Mouse (Mus musculus) limb, embryonic 11.5 days (tissue): ENCODE results near the gene Cdc42ep4. TPM values are rescaled to one million over a fixed set of nuclear protein-coding genes. Genes with fewer than 3 reads are reported as not detected.
A peak's percentile ranks its signal among the peaks of the same experiment; 100 is the strongest.

Experiments used
- ATAC-seq: fragments of 200-750 bp; cut with Nextera tagmentation; 2 replicates; pipeline ENCODE4 v1.8.0; 2017; ENCODE audit warnings: low read depth; ENCODE audit not compliant: insufficient number of reproducible peaks, low FRiP score, low TSS enrichment
- DNase-seq: peaks from one replicate; pipeline ENCODE4 v3.0.0-alpha.2; 2015; ENCODE audit warnings: low spot score
- H3K27ac ChIP-seq: fragments of 300-500 bp; sonication (generic); replicated peaks from 2 replicates; pipeline ENCODE4 v1.5.1; 2014; ENCODE audit warnings: low read depth, mild to moderate bottlenecking, low read length
- H3K27me3 ChIP-seq: fragments of 300-500 bp; sonication (generic); 2 replicates; pipeline ENCODE4 v1.6.1; 2014; ENCODE audit warnings: mild to moderate bottlenecking, low read length, mixed read lengths; ENCODE audit not compliant: control insufficient read depth, insufficient read depth
- H3K36me3 ChIP-seq: fragments of 300-500 bp; sonication (generic); 2 replicates; pipeline ENCODE4 v1.6.1; 2014; ENCODE audit warnings: mild to moderate bottlenecking, low read length, moderate library complexity, mixed read lengths; ENCODE audit not compliant: control insufficient read depth, insufficient read depth
- H3K4me1 ChIP-seq: fragments of 300-500 bp; sonication (generic); 2 replicates; pipeline ENCODE4 v1.6.1; 2014; ENCODE audit warnings: low read length, mixed read lengths; ENCODE audit not compliant: control insufficient read depth, insufficient read depth
- H3K4me2 ChIP-seq: fragments of 300-500 bp; sonication (generic); 2 replicates; pipeline ENCODE4 v1.6.1; 2014; ENCODE audit warnings: low read depth, mild to moderate bottlenecking, moderate library complexity; ENCODE audit not compliant: severe bottlenecking
- H3K4me3 ChIP-seq: fragments of 300-500 bp; sonication (generic); 2 replicates; pipeline ENCODE4 v1.5.1; 2014; ENCODE audit warnings: low read depth, low read length
- H3K9ac ChIP-seq: fragments of 300-500 bp; sonication (generic); 2 replicates; pipeline ENCODE4 v1.6.1; 2014; ENCODE audit warnings: mild to moderate bottlenecking, low read length
- H3K9me3 ChIP-seq: fragments of 300-500 bp; sonication (generic); 2 replicates; pipeline ENCODE4 v1.6.1; 2016; ENCODE audit warnings: low read length; ENCODE audit not compliant: control insufficient read depth
- WGBS: fragments of 180-500 bp; shearing (Covaris S2); extraction: QIAGEN DNeasy Blood & Tissue Kit; methylation state at CpG from one replicate; pipeline ENCODE4 v1.1.7; 2014; 5-methylcytosine and 5-hydroxymethylcytosine counted together
- polyA plus RNA-seq: library from polyadenylated mRNA; unstranded; fragments of >200 nt; fragmentation: Nextera tagmentation; extraction: Ambion mirVana; gene quantifications from 2 replicates; pipeline ENCODE4 v1.2.1, GENCODE M21; 2014

Gene Cdc42ep4
- polyA plus RNA-seq, 1 experiment from 2014 or later = 75.4 TPM

DNA sequence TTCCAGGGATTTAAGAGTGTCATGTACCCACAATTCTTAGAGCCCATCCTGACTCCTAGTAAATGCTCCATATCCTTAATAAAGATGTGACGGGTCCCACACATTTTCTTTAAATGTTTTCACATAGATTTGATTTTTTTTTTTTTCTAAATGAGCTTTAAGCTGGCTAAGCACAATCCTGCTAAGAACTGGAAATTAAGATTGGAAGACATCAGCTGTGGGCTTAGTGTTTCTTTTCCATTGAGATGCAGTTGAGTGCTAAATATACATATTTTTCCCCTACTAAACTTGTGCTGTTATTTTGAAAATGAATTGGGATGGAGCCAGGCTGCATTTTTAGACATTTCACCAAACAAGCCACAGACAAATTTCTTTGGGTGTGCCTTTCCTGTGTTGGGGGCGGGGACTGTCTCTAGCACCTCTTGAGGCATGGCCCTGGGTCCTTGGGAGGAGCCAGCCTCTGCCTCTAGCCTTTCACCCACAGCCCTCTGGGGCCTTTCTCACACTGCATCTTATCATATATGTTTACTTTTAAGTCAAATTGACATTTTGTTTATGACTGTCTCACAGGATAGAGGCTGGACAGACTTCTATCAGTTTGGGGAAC lies 36.6 kb upstream of the Cdc42ep4 start:
- ATAC-seq (no peak), DNase-seq (no peak)
- 68% methylated on average over 2 of the region's 2 CpGs for WGBS
- H3K27me3 ChIP-seq = no peaks in the 10 kb centered on the region
- H3K4me2 ChIP-seq = no peak overlapping the region
- H3K27ac ChIP-seq = no peak overlapping the region
- no peak overlapping the region for H3K9ac ChIP-seq
- H3K9me3 ChIP-seq = no peaks in the 10 kb centered on the region
- H3K4me1 ChIP-seq = peaks cover 37% of the 10 kb centered on the region
- H3K36me3 ChIP-seq = no peaks in the 10 kb centered on the region
- H3K4me3 ChIP-seq = no peak overlapping the region

DNA sequence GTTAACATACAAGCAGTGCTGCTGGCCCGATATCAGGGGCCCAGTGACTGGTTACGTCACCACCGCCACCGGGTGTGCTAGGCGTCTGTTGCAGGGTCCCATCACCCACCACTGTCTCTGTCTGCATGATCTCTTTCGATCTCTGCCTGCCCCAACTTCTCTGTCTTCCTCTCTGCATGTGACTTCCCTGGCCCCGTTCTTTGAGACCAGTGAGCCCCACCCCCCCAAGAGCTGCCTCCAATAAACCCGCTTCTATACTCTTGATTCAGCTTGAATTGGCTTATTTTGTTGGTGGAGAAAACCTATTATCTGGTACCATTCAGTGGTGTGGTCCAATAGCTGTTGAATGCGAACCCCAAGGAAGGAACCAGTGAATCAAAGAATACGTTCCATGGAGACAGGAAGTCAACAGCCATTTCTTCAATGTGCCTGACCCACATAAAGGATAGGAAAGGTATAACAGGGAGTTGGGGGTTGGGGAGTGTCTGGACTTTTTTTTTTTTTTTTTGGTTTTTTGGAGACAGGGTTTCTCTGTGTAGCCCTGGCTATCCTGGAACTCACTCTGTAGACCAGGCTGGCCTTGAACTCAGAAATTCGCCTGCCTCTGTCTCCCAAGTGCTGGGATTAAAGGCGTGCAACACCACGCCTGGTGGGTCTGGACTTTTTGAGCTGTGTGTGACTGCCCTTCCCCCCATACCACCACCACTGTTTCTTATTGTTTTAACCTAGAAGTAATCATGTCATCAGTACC lies 35.9 kb upstream of the Cdc42ep4 start:
- H3K4me3 ChIP-seq = no peak overlapping the region
- H3K36me3 ChIP-seq = no peaks in the 10 kb centered on the region
- H3K27ac ChIP-seq = 0 out of 2 replicates have a peak overlapping the region, but pooled peaks have one; percentile 21
- DNase-seq = no peak
- WGBS = 80% methylated on average over 13 of the region's 13 CpGs
- H3K4me1 ChIP-seq = peaks cover 37% of the 10 kb centered on the region
- no peaks in the 10 kb centered on the region for H3K9me3 ChIP-seq
- ATAC-seq = no peak
- H3K27me3 ChIP-seq = no peaks in the 10 kb centered on the region
- no peak overlapping the region for H3K4me2 ChIP-seq
- no peak overlapping the region for H3K9ac ChIP-seq

DNA sequence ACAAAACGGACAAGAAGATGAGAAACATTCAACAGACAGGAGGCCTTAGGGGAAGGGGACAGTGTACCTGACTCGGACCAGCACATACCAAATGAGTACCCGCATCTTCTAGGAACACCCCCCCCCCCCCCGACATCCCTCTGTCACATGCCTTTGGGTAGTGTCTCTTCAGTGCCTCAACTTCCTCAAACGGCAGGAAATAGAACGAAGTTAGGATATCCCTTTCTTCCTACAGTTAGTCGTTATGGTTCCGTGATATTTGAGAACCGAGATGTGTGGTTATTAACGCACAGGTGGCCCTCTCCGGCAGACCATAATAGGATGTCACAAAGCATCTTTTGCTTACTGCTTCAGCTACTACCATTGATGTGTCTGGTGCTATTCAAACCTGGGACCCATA lies 35.3 kb upstream of the Cdc42ep4 start:
- no peak for DNase-seq
- 83% methylated on average over 11 of the region's 11 CpGs for WGBS
- H3K4me2 ChIP-seq = peak overlapping the region; percentile 51; the same call in 1 of the 2 replicates

GRCm38 (mm10) chr11:113786395-113786794 lies 34.7 kb upstream of the Cdc42ep4 start:
- Histone ChIP-seq H3K9ac (peak overlapping the region; percentile 63), H3K27me3 (no peaks in the 10 kb centered on the region), H3K4me3 (peak overlapping the region; percentile 21; the same call in 1 of the 2 replicates), H3K4me1 (peaks cover 37% of the 10 kb centered on the region), H3K4me2 (peak overlapping the region; percentile 51), H3K36me3 (no peaks in the 10 kb centered on the region), H3K27ac (peak overlapping the region; percentile 100), H3K9me3 (no peaks in the 10 kb centered on the region)
- 42% methylated on average over 4 of the region's 4 CpGs for WGBS
- no peak for ATAC-seq
- DNase-seq = no peak

More for the DNA sequence above, 35.3 kb upstream of the Cdc42ep4 start:
- peaks cover 37% of the 10 kb centered on the region for H3K4me1 ChIP-seq
- no peak for ATAC-seq
- H3K36me3 ChIP-seq = no peaks in the 10 kb centered on the region
- peak overlapping the region; percentile 100 for H3K27ac ChIP-seq
- no peak overlapping the region for H3K9ac ChIP-seq
- no peak overlapping the region for H3K4me3 ChIP-seq
- no peaks in the 10 kb centered on the region for H3K27me3 ChIP-seq
- no peaks in the 10 kb centered on the region for H3K9me3 ChIP-seq

GRCm38 (mm10) chr11:113785406-113786171 lies 33.9 kb upstream of the Cdc42ep4 start:
- ATAC-seq (peak; percentile 94), DNase-seq (peak; percentile 92)
- Histone ChIP-seq H3K4me2 (peak overlapping the region; percentile 51), H3K27ac (peak overlapping the region; percentile 100), H3K4me3 (peak overlapping the region; percentile 21), H3K9ac (peak overlapping the region; percentile 63), H3K36me3 (no peaks in the 10 kb centered on the region), H3K4me1 (peaks cover 33% of the 10 kb centered on the region), H3K27me3 (no peaks in the 10 kb centered on the region), H3K9me3 (no peaks in the 10 kb centered on the region)
- 1% methylated on average over 19 of the region's 19 CpGs for WGBS

DNA sequence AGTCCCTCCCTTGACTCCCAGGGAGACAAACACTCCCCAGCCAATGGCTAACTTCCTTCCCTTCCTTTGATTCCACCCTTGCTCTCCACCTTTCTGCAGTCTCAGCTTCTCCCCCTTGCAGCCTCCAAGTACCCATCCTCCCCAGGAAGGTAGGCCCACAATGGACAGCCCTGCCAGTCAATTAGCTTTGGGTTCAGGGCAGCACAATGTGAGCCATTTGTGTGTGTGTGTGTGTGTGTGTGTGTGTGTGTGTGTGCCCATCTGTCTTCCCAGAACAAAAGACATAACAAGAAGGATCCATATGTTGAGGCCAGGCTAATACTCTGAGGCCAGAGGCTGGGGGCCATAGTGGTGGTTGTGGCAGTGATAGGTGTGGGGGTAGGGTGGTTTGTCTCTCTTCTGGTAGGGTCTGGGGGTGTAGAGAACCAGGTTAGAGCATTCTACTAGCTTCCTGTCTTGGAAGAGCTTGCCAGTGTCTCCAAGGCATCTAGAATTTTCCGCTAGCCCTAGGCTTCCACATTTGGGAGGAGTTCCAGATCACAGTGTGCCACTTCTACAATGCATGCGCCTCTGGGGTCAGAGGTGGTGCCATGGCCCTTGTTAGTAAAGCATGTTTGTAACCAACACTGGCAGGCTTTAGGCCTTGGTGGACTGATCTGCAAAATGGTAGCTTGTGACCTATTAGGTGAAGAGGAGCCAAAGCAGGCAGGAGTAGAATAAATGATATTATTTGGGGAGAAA lies 33.1 kb upstream of the Cdc42ep4 start:
- no peak overlapping the region for H3K9ac ChIP-seq

DNA sequence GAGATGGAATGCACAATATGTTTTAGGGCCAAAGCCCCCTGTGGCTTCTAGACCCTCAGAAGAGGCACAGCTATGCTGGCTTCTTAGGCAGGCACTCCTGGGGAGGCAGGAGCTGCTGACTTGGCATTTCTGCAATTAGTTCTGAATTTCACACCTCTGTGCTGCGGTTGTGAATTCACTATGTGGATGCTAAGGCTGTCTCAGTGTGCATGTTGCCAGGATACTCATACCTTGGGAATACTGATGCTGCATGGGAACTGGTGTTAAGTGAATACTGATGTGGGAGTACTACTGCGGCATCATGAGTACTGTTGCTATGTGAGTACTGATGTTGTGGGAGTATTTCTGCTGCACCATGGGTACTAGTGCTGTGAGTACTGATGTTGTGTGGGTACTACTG lies 30.8 kb upstream of the Cdc42ep4 start:
- H3K4me2 ChIP-seq = no peak overlapping the region
- H3K36me3 ChIP-seq = no peaks in the 10 kb centered on the region
- ATAC-seq = no peak
- no peaks in the 10 kb centered on the region for H3K27me3 ChIP-seq
- H3K9ac ChIP-seq = no peak overlapping the region
- no peak for DNase-seq
- H3K4me3 ChIP-seq = no peak overlapping the region
- H3K9me3 ChIP-seq = no peaks in the 10 kb centered on the region
- peaks cover 33% of the 10 kb centered on the region for H3K4me1 ChIP-seq
- H3K27ac ChIP-seq = no peak overlapping the region
- WGBS = 78% methylated on average over 2 of the region's 2 CpGs

More for the DNA sequence above, 33.1 kb upstream of the Cdc42ep4 start:
- DNase-seq = no peak
- no peaks in the 10 kb centered on the region for H3K36me3 ChIP-seq
- H3K27me3 ChIP-seq = no peaks in the 10 kb centered on the region
- no peak overlapping the region for H3K4me3 ChIP-seq
- no peaks in the 10 kb centered on the region for H3K9me3 ChIP-seq
- peak; percentile 32; the same call in 1 of the 2 replicates for ATAC-seq
- H3K4me1 ChIP-seq = peaks cover 33% of the 10 kb centered on the region
- peak overlapping the region; percentile 100 for H3K27ac ChIP-seq
- 38% methylated on average over 2 of the region's 2 CpGs for WGBS
- peak overlapping the region; percentile 51; the same call in 1 of the 2 replicates for H3K4me2 ChIP-seq

GRCm38 (mm10) chr11:113782006-113782405 lies 30.3 kb upstream of the Cdc42ep4 start:
- Histone ChIP-seq H3K4me2 (no peak overlapping the region), H3K4me3 (no peak overlapping the region), H3K27me3 (no peaks in the 10 kb centered on the region), H3K9ac (no peak overlapping the region), H3K27ac (no peak overlapping the region), H3K36me3 (no peaks in the 10 kb centered on the region), H3K9me3 (no peaks in the 10 kb centered on the region), H3K4me1 (peaks cover 30% of the 10 kb centered on the region)
- WGBS = 64% methylated on average over 2 of the region's 2 CpGs
- DNase-seq (no peak), ATAC-seq (no peak)
